Mouse (Mus musculus) liver, embryonic 15.5 days (tissue): ENCODE results near the gene Srebf2. TPM values are rescaled to one million over a fixed set of nuclear protein-coding genes. Genes with fewer than 3 reads are reported as not detected.
A peak's percentile ranks its signal among the peaks of the same experiment; 100 is the strongest.
"Not testable (repeated sequence)": the region's sequence is repeated elsewhere in the genome, so short reads cannot be mapped to it uniquely, and the experiment has no call there.

Source experiments
- ATAC-seq: fragments of 200-750 bp; cut with Nextera tagmentation; 2 replicates; pipeline ENCODE4 v1.8.0; 2017; ENCODE audit warnings: moderate number of reproducible peaks, mild to moderate bottlenecking, moderate library complexity; ENCODE audit not compliant: insufficient read depth
- H3K27ac ChIP-seq: fragments of 300-500 bp; sonication (generic); replicated peaks from 2 replicates; pipeline ENCODE4 v1.5.1; 2015; ENCODE audit warnings: mild to moderate bottlenecking, inconsistent platforms
- H3K27me3 ChIP-seq: fragments of 300-500 bp; sonication (generic); 2 replicates; pipeline ENCODE4 v1.6.1; 2015; ENCODE audit warnings: mild to moderate bottlenecking, inconsistent platforms
- H3K36me3 ChIP-seq: fragments of 300-500 bp; sonication (generic); replicated peaks from 2 replicates; pipeline ENCODE4 v1.6.1; 2015; ENCODE audit warnings: moderate library complexity, mild to moderate bottlenecking, inconsistent platforms
- H3K4me1 ChIP-seq: fragments of 300-500 bp; sonication (generic); replicated peaks from 2 replicates; pipeline ENCODE4 v1.6.1; 2015; ENCODE audit warnings: inconsistent platforms
- H3K4me2 ChIP-seq: fragments of 300-500 bp; sonication (generic); 2 replicates; pipeline ENCODE4 v1.6.1; 2015; ENCODE audit warnings: moderate library complexity, mild to moderate bottlenecking, inconsistent platforms
- H3K4me3 ChIP-seq: fragments of 300-500 bp; sonication (generic); replicated peaks from 2 replicates; pipeline ENCODE4 v1.5.1; 2015; ENCODE audit warnings: mild to moderate bottlenecking, inconsistent platforms
- H3K9ac ChIP-seq: fragments of 300-500 bp; sonication (generic); 2 replicates; pipeline ENCODE4 v1.6.1; 2015; ENCODE audit warnings: moderate library complexity, mild to moderate bottlenecking, inconsistent platforms
- H3K9me3 ChIP-seq: fragments of 300-500 bp; sonication (generic); replicated peaks from 2 replicates; pipeline ENCODE4 v1.6.1; 2016; ENCODE audit warnings: inconsistent platforms
- WGBS: fragments of 180-500 bp; shearing (Covaris S2); methylation state at CpG from one replicate; pipeline ENCODE4 v1.1.7; 2015; ENCODE audit warnings: mixed read lengths; ENCODE audit not compliant: insufficient replicate concordance; 5-methylcytosine and 5-hydroxymethylcytosine counted together
- polyA plus RNA-seq: library from polyadenylated mRNA; unstranded; fragments of >200 nt; fragmentation: Nextera tagmentation; extraction: Ambion mirVana; gene quantifications from 2 replicates; pipeline ENCODE4 v1.2.1, GENCODE M21; 2015

Srebf2 gene
- polyA plus RNA-seq, 1 experiment from 2014 or later: 53.6 TPM

DNA sequence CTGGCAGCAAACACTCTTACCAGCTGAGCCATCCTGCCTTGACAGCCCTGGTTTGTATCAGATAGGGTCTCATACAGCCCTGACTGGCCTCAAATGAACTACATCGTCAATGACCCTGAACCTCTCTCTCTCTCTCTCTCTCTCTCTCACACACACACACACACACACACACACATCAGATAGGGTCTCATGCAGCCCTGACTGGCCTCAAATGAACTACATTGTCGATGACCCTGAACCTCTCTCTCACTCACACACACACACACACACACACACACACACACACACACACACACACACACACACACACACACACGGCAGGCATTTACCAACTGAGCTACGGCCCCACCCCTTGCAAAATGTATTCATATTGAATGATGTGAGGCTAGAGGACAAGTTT is 84.1 kb downstream of the Srebf2 start:
- Histone ChIP-seq H3K4me2 (no peak overlapping the region), H3K27ac (0 out of 2 replicates have a peak overlapping the region, but pooled peaks have one; percentile 9), H3K4me3 (no peak overlapping the region), H3K27me3 (peaks cover 8% of the 10 kb centered on the region), H3K4me1 (peaks cover 45% of the 10 kb centered on the region), H3K9me3 (no peaks in the 10 kb centered on the region), H3K9ac (no peak overlapping the region), H3K36me3 (peaks cover 7% of the 10 kb centered on the region)
- no peak for ATAC-seq
- WGBS: 70% methylated on average over 4 of the region's 4 CpGs

DNA sequence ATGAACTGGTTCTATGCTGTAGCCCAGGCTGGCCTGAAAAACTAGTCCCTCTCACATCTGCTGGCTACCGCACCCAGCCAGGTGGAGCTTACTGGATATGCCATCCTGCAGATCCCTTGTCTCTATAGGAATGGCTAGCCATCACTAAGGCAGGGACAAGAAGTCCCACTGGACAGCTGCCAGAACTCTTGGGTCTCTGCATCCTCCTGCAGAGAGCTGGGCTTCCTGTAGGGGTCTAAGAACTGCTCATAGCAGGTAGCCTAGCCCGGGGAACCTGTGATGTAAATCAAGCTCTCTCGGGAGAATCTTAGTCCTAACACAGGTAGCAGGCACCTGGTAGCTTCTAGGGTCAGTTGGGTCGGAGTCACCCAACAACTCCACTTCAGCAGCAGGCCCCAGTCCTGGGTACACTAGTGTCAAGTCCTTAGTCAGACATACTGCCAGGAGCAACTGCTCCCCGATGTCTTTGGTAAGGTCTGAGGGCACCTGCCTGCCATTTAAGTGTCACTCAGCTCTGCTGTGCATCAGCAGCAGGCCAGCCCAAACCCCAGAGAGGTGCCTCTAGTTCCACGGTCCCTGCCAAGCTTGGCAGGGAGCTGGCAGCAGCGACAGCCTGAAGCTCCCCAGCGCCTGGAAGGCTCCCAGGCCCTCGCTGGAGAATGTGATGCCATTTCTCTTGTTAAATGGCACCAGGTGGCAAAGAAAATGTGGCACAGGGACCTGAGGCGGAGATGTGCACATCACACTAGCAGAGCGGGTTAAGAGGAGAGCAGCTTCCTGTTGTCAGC is 84.8 kb downstream of the Srebf2 start:
- no peaks in the 10 kb centered on the region for H3K9me3 ChIP-seq
- H3K9ac ChIP-seq: no peak overlapping the region
- ATAC-seq: no peak
- H3K27me3 ChIP-seq: peaks cover 1% of the 10 kb centered on the region; the same call in 1 of the 2 replicates
- WGBS: 68% methylated on average over 11 of the region's 11 CpGs
- H3K4me1 ChIP-seq: peaks cover 46% of the 10 kb centered on the region
- H3K27ac ChIP-seq: no peak overlapping the region; the same call in 1 of the 2 replicates
- peaks cover 7% of the 10 kb centered on the region for H3K36me3 ChIP-seq
- H3K4me3 ChIP-seq: no peak overlapping the region
- H3K4me2 ChIP-seq: no peak overlapping the region

DNA sequence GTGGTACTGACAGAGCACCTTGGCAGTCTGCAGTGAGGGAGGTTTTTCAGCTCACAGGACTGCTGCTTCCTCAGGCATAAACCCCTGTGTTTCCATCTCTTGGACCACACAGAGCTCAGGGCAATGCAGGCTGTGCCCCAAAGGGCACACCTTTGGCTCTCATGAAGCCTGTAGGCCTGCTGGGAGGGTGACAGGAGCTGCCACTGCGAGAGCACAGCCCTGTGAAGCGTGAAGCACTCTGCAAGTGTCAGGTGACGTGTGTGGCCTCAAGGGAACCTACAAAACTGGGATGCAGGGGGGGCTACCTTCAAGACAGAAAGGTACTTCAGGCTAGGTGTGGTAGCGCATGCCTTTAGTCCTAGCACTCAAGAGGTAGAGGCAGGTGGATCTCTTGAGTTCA is 85.7 kb downstream of the Srebf2 start:
- no peak overlapping the region for H3K9ac ChIP-seq
- H3K27ac ChIP-seq: no peak overlapping the region
- H3K4me2 ChIP-seq: no peak overlapping the region
- no peaks in the 10 kb centered on the region for H3K27me3 ChIP-seq
- H3K9me3 ChIP-seq: no peaks in the 10 kb centered on the region
- ATAC-seq: no peak
- peaks cover 13% of the 10 kb centered on the region for H3K36me3 ChIP-seq
- H3K4me3 ChIP-seq: no peak overlapping the region
- H3K4me1 ChIP-seq: peaks cover 45% of the 10 kb centered on the region
- 83% methylated on average over 4 of the region's 4 CpGs for WGBS

DNA sequence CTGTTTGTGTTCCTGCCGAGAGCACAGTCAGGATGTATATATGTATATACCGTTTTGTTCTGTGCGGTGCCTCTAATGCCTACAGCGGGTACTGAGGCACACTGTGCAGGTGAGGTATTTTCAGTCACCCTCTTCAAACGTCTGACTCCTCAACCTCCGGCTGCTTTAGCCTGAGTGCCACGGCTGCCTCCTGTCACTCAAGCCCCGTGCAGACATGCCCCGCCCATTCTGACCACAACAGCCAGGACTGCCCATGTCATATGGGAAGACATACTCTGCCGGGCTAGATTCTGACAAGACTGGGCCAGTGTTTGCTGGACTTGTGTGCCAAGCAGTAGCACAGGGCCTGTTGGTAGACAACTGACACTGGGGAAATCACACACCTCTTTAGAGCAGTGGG is 88.7 kb downstream of the Srebf2 start:
- Histone ChIP-seq H3K4me3 (no peak overlapping the region), H3K36me3 (peaks cover 28% of the 10 kb centered on the region), H3K27ac (0 out of 2 replicates have a peak overlapping the region, but pooled peaks have one; percentile 19), H3K9ac (no peak overlapping the region), H3K4me1 (peaks cover 21% of the 10 kb centered on the region), H3K9me3 (no peaks in the 10 kb centered on the region), H3K27me3 (no peaks in the 10 kb centered on the region), H3K4me2 (no peak overlapping the region)
- 38% methylated on average over 10 of the region's 10 CpGs for WGBS
- ATAC-seq: 0 out of 2 replicates have a peak, but pooled peaks have one; percentile 14

DNA sequence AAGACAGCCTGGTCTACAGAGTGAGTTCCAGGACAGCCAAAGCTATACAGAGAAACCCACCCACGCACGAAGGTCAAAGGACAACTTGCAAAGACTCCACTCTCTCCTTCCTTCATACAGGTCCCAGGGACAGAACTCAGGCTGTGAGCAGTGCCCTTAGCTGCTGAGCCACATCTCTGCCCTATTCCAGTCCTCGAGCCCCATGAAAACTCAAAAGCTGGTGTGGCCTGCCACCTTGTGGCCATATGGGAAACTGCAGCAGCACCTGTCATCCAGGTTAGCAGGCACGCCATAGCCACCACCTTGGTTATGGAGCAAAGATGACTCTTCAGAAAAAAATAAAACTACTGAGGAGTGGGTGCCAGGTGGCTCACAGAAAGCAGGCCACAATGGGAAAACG is 89.6 kb downstream of the Srebf2 start:
- Histone ChIP-seq H3K4me3 (no peak overlapping the region), H3K36me3 (peaks cover 28% of the 10 kb centered on the region), H3K9ac (no peak overlapping the region), H3K4me1 (peaks cover 21% of the 10 kb centered on the region), H3K4me2 (no peak overlapping the region), H3K27ac (no peak overlapping the region), H3K9me3 (no peaks in the 10 kb centered on the region), H3K27me3 (no peaks in the 10 kb centered on the region)
- ATAC-seq: peak; percentile 50; the same call in 1 of the 2 replicates
- 14% methylated on average over 5 of the region's 5 CpGs for WGBS

DNA sequence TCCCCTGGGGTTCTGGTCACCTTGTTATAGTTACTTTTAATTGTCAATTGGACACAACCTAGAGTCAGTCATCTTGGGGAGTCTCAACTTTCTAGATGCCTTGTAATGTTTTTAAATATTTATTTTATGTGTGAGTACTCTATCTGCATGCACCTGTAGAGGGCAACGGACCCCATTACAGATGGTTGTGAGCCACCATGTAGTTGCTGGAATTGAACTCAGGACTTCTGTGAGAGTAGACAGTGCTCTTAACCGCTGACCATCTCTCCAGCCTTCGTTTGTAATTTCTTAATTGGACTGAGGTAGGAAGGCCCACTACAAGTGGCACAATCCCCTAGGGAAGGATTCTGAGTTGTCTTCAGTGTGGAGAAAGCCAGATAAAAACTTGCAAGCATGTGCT is 96.3 kb downstream of the Srebf2 start:
- Histone ChIP-seq H3K4me3 (peak overlapping the region; percentile 91), H3K9me3 (no peaks in the 10 kb centered on the region), H3K36me3 (peaks cover 11% of the 10 kb centered on the region), H3K27me3 (no peaks in the 10 kb centered on the region), H3K27ac (peak overlapping the region; percentile 89; the same call in 1 of the 2 replicates), H3K4me2 (peak overlapping the region; percentile 95), H3K9ac (peak overlapping the region; percentile 77), H3K4me1 (peaks cover 31% of the 10 kb centered on the region)
- 64% methylated on average over 3 of the region's 3 CpGs for WGBS
- no peak for ATAC-seq

DNA sequence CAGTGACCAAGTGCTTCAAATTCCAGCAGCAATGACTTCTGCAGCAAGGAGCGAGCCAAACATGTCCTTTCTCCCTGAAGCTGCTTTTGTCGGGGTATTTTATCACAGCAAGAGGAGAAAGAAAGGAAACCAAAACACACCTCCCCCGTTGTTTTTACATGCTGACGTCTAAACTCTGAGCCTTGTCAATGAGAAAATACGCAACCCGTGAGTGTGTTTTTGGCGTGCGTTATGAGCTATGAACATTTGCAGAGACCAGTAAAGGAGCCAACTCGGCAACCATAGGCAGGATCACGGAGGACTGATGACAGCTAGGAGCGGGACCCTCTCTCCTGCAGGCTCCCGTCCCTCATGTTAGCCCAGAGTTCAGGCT is 96.7 kb downstream of the Srebf2 start:
- WGBS: 6% methylated on average over 12 of the region's 12 CpGs
- H3K4me2 ChIP-seq: peak overlapping the region; percentile 95
- ATAC-seq: no peak
- H3K4me1 ChIP-seq: peaks cover 31% of the 10 kb centered on the region
- H3K36me3 ChIP-seq: peaks cover 7% of the 10 kb centered on the region; the same call in 1 of the 2 replicates
- H3K27me3 ChIP-seq: no peaks in the 10 kb centered on the region
- peak overlapping the region; percentile 91 for H3K4me3 ChIP-seq
- peak overlapping the region; percentile 77 for H3K9ac ChIP-seq
- peak overlapping the region; percentile 89 for H3K27ac ChIP-seq
- no peaks in the 10 kb centered on the region for H3K9me3 ChIP-seq

DNA sequence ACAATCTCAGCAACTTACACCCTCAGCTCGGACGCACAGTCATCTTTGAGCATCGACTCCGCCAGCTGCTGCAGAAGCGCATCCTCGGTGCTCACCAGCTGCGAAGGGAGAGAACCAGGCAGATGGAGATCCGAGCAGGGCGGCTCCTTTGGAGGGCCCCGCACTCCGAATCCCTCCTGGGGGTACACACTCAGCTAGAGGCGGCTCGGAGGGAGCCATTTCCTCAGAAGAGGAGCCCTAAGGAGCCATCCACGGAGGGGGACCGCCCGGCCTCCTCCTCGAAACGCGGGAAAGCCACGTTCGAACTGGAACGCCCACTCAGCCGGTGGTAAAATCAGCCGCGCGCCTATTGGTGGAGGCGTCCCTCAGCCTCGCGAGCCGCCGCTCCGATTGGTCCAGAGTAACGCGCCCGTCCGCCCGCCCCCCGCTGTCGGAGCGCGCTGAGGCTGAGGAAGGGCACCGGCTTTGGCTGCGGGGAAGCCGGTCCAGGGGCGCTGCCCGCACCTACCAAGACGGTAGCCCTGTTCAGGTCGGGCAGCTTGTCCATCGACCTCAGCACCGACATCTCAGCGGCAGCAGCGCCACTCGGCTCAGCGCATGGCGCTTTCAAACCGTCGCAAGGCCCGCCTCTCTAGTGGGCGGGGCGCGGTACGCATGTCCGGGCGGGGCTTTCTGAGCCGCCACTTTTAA is 97.3 kb downstream of the Srebf2 start, which contains the start of gene Cenpm:
Gene Cenpm, minus strand, starts transcription at position 634 of the 690 bp plus-strand sequence.
- H3K9me3 ChIP-seq: no peaks in the 10 kb centered on the region
- peak within 1 kb of the TSS; percentile 91 for H3K4me3 ChIP-seq
- WGBS: under 1% methylated on average over 65 of the region's 65 CpGs
- H3K4me1 ChIP-seq: peaks cover 31% of the 10 kb centered on the region
- no peaks in the 10 kb centered on the region for H3K27me3 ChIP-seq
- H3K4me2 ChIP-seq: peak within 1 kb of the TSS; percentile 95
- H3K27ac ChIP-seq: peak within 1 kb of the TSS; percentile 89
- ATAC-seq: peak; percentile 97
- peaks cover 1% of the 10 kb centered on the region; the same call in 1 of the 2 replicates for H3K36me3 ChIP-seq
- peak within 1 kb of the TSS; percentile 77 for H3K9ac ChIP-seq

DNA sequence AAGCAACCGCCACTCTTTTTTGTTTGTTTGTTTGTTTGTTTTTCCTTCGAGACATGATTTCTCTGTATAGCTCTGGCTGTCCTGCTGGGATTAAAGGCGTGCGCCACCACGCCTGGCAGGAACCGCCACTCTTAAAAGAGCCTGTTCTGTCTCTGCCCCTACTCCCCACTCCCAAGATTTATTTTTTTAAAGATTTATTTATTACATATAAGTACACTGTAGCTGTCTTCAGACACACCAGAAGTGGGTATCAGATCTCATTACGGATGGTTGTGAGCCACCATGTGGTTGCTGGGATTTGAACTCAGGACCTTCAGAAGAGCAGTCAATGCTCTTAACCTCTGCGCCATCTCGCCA is 97.8 kb downstream of the Srebf2 start:
- peak overlapping the region; percentile 77 for H3K9ac ChIP-seq
- peak overlapping the region; percentile 95 for H3K4me2 ChIP-seq
- WGBS: 22% methylated on average over 9 of the region's 9 CpGs

DNA sequence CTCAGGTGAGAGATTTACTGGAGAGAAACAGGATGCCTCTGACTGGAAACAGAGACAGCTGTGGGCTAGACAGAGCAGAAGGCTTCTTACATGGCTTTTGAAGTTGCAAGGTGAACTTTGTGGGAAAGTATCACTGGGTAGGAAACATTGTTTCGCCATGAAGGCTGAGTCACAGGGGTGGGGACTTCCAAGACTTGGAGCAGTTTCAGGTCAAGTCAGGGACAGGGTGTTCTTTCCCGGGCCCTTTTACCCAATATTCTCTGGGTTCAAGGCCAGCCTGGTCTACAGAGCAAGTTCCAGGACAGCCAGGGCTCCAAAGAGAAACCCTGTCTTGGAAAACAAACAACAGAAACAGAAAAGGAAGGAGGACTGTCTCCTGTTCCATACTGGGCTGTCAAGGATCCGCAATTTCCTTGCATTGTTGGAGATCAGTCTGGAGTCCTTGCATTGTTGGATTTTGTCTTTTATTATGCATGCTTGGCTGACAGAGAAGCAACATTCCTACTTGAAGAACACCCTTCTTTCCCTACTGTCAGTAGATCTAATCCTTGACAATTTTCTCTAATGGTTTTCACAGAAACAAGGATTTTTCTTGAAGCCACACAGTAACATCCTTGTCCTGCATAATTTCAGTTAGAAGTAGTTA is 100.3 kb downstream of the Srebf2 start:
- peaks cover 2% of the 10 kb centered on the region; the same call in 1 of the 2 replicates for H3K9me3 ChIP-seq
- no peaks in the 10 kb centered on the region for H3K36me3 ChIP-seq
- no peak overlapping the region for H3K4me2 ChIP-seq
- H3K4me3 ChIP-seq: no peak overlapping the region
- no peak overlapping the region for H3K9ac ChIP-seq
- no peak overlapping the region for H3K27ac ChIP-seq
- whole genome bisulfite sequencing: 56% methylated on average over 3 of the region's 3 CpGs
- H3K4me1 ChIP-seq: peaks cover 23% of the 10 kb centered on the region
- no peak for ATAC-seq
- no peaks in the 10 kb centered on the region for H3K27me3 ChIP-seq

More for the DNA sequence above, 97.8 kb downstream of the Srebf2 start:
- not testable (repeated sequence) for ATAC-seq, H3K9me3 ChIP-seq, H3K27me3 ChIP-seq, H3K36me3 ChIP-seq
- peaks cover 31% of the 10 kb centered on the region for H3K4me1 ChIP-seq
- peak overlapping the region; percentile 89 for H3K27ac ChIP-seq
- H3K4me3 ChIP-seq: peak overlapping the region; percentile 91

DNA sequence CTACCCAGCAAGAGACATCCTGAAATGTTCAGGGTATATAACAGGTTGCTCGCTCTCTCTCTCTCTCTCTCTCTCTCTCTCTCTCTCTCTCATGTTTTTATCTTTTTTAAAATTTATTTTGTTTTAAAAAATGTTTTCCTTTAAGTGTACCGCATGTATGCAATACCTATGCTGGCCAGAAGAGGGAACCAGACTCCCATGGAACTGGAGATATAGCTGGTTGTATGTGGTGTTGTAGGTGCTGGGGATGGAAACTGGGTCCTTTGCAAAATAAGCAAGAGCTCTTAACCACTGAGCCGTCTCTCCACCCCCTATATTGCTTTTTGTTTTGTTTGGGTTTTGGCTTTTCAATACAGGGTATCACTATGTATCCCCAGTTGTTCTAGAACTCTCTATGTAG is 104.6 kb downstream of the Srebf2 start:
- WGBS: 76% methylated on average over 3 of the region's 3 CpGs
- Histone ChIP-seq H3K36me3 (no peaks in the 10 kb centered on the region), H3K4me1 (no peaks in the 10 kb centered on the region), H3K4me2 (no peak overlapping the region), H3K4me3 (no peak overlapping the region), H3K27ac (no peak overlapping the region), H3K27me3 (peaks cover 21% of the 10 kb centered on the region; the same call in 1 of the 2 replicates), H3K9ac (no peak overlapping the region), H3K9me3 (peaks cover 2% of the 10 kb centered on the region; the same call in 1 of the 2 replicates)
- no peak for ATAC-seq
